Mouse (Mus musculus) E14TG2a.4 (cell line): ENCODE measurements around the gene Ccdc85a.

Source experiments
- CTCF ChIP-seq: conservative IDR thresholded peaks from 2 replicates; pipeline ENCODE4 v1.5.1; 2014; ENCODE audit warnings: low read length
- NANOG ChIP-seq: IDR thresholded peaks from 2 replicates; pipeline ENCODE4 v1.6.1; 2014; ENCODE audit warnings: borderline replicate concordance, low read length, mixed read lengths
- POU5F1 ChIP-seq: IDR thresholded peaks from 2 replicates; pipeline ENCODE4 v1.6.1; 2014; ENCODE audit warnings: low read length, borderline replicate concordance

DNA sequence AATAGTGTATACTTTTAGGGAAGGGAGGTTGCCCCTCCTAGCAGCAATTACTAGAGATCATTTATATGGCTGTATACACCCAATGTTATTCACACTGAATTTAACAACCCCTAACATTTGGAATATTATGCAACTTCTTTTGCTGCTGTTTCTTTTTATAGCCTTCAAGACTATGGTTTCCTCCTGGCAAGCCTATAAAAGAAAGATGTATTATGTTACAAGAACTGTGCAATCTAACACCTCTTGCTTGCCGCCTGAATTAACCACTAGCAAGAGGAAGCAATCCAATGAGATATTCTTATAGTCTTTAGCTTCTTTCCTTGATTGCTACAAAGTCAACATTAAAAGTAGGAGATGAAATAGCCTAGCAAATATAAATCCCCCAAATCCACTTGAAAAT is 187.0 kb downstream of the Ccdc85a start:
- TF ChIP-seq CTCF (no peak), NANOG (no peak), POU5F1 (no peak)
